Mouse (Mus musculus) 3T3-L1 (cell line): ENCODE results near the gene Asic5.
A peak's percentile ranks its signal among the peaks of the same experiment; 100 is the strongest.

ENCODE experiments used
- DNase-seq: peaks from one replicate; pipeline ENCODE4 v3.0.0-alpha.2; 2015; ENCODE audit warnings: low read depth, low spot score

Gene Asic5

GRCm38 (mm10) chr3:81981990-81982389, at the start of gene Asic5:
TSS of gene Asic5 (plus strand) at chr3:81982290.
- DNase-seq: no peak

- no peak for DNase-seq
These were observed 48.7 kb upstream of the Asic5 start for GRCm38 (mm10) chr3:81933348-81933747.

- DNase-seq: no peak
These were observed 43.2 kb upstream of the Asic5 start for GRCm38 (mm10) chr3:81938924-81939323.

GRCm38 (mm10) chr3:81942341-81942740, 39.7 kb upstream of the Asic5 start:
- no peak for DNase-seq

GRCm38 (mm10) chr3:81943097-81943496, 39.0 kb upstream of the Asic5 start:
- no peak for DNase-seq

GRCm38 (mm10) chr3:81944851-81945393, 37.2 kb upstream of the Asic5 start:
- DNase-seq: no peak

- DNase-seq: no peak
These were observed 33.0 kb upstream of the Asic5 start for GRCm38 (mm10) chr3:81949048-81949447.

GRCm38 (mm10) chr3:81951785-81952184, 30.3 kb upstream of the Asic5 start:
- DNase-seq: no peak

GRCm38 (mm10) chr3:81957484-81957883, 24.6 kb upstream of the Asic5 start:
- DNase-seq: no peak

GRCm38 (mm10) chr3:81961336-81961735, 20.8 kb upstream of the Asic5 start:
- DNase-seq: no peak

- DNase-seq: no peak
These were observed 18.3 kb upstream of the Asic5 start for GRCm38 (mm10) chr3:81963768-81964167.

- DNase-seq: no peak
These were observed 17.5 kb upstream of the Asic5 start for GRCm38 (mm10) chr3:81964596-81964995.

GRCm38 (mm10) chr3:81975607-81976006, 6.5 kb upstream of the Asic5 start:
- DNase-seq: no peak

GRCm38 (mm10) chr3:81976102-81976501, 6.0 kb upstream of the Asic5 start, which contains the start of gene Tdo2:
TSS of gene Tdo2 (minus strand) at chr3:81976202.
- DNase-seq: no peak

- DNase-seq: no peak
These were observed 514 bp upstream of the Asic5 start for GRCm38 (mm10) chr3:81981576-81981975.

GRCm38 (mm10) chr3:81983120-81983895, 1.2 kb downstream of the Asic5 start:
- peak; percentile 30 for DNase-seq

- no peak for DNase-seq
These were observed 3.0 kb downstream of the Asic5 start for GRCm38 (mm10) chr3:81985100-81985499.

- no peak for DNase-seq
These were observed 4.0 kb downstream of the Asic5 start for GRCm38 (mm10) chr3:81986103-81986502.

- no peak for DNase-seq
These were observed 5.5 kb downstream of the Asic5 start for GRCm38 (mm10) chr3:81987628-81988027.

- peak; percentile 6 for DNase-seq
These were observed 7.6 kb downstream of the Asic5 start for GRCm38 (mm10) chr3:81989692-81990141.

GRCm38 (mm10) chr3:81990531-81990930, 8.4 kb downstream of the Asic5 start:
- DNase-seq: no peak

GRCm38 (mm10) chr3:81995371-81995770, 13.3 kb downstream of the Asic5 start:
- no peak for DNase-seq

- peak; percentile 72 for DNase-seq
These were observed 13.9 kb downstream of the Asic5 start for GRCm38 (mm10) chr3:81995988-81996387.
